Mouse (Mus musculus) spleen, adult 2 months (tissue): ENCODE results near the gene Pde8b. TPM values are rescaled to one million over a fixed set of nuclear protein-coding genes. Genes with fewer than 3 reads are reported as not detected.

ENCODE experiments used
- DNase-seq, 2 experiments: peaks; one replicate each; pipeline versions ENCODE4 v3.0.0 to v3.0.0-alpha.2; 2012 to 2021; ENCODE audit warnings: low spot score in 2 of 2, low read depth in 1 of 2
- H3K27ac ChIP-seq: fragments of 200-500 bp; 2 replicates; pipeline ENCODE4 v1.5.1; 2012; ENCODE audit warnings: low read length, inconsistent platforms; ENCODE audit not compliant: insufficient read depth
- H3K27me3 ChIP-seq: fragments of 200-500 bp; 2 replicates; pipeline ENCODE4 v1.6.1; 2012; ENCODE audit warnings: mild to moderate bottlenecking, moderate library complexity, low read length, inconsistent platforms; ENCODE audit not compliant: control insufficient read depth, insufficient read depth
- H3K36me3 ChIP-seq: fragments of 200-500 bp; 2 replicates; pipeline ENCODE4 v1.6.1; 2012; ENCODE audit warnings: mild to moderate bottlenecking, low read length, inconsistent platforms; ENCODE audit not compliant: control insufficient read depth, insufficient read depth
- H3K4me1 ChIP-seq: fragments of 200-500 bp; 2 replicates; pipeline ENCODE4 v1.6.1; 2011; ENCODE audit warnings: inconsistent platforms; ENCODE audit not compliant: control insufficient read depth, insufficient read depth, insufficient read length
- H3K4me3 ChIP-seq: fragments of 200-500 bp; 2 replicates; pipeline ENCODE4 v1.5.1; 2011; ENCODE audit warnings: mild to moderate bottlenecking, inconsistent platforms; ENCODE audit not compliant: insufficient read depth, insufficient read length; ENCODE audit errors: extremely low read depth
- CTCF ChIP-seq: fragments of 200-500 bp; IDR thresholded peaks from 2 replicates; pipeline ENCODE4 v1.5.1; 2011; ENCODE audit warnings: mild to moderate bottlenecking, inconsistent platforms; ENCODE audit not compliant: insufficient read depth, insufficient read length, insufficient replicate concordance; ENCODE audit errors: extremely low read depth
- POLR2A ChIP-seq: fragments of 200-500 bp; IDR thresholded peaks from 2 replicates; pipeline ENCODE4 v1.6.1; 2011; ENCODE audit warnings: low read depth, low read length, inconsistent platforms
- WGBS: fragments of 180-500 bp; shearing (Covaris S2); methylation state at CpG from one replicate; pipeline ENCODE4 v1.1.7; 2018; 5-methylcytosine and 5-hydroxymethylcytosine counted together
- polyA plus RNA-seq: library from polyadenylated mRNA; depleted of rRNA; stranded (reverse); fragments of >200 nt; gene quantifications from 2 replicates; pipeline ENCODE4 v1.2.3, GENCODE M21; 2012

Pde8b gene
- polyA plus RNA-seq, 1 experiment, result 0.71 TPM

DNA sequence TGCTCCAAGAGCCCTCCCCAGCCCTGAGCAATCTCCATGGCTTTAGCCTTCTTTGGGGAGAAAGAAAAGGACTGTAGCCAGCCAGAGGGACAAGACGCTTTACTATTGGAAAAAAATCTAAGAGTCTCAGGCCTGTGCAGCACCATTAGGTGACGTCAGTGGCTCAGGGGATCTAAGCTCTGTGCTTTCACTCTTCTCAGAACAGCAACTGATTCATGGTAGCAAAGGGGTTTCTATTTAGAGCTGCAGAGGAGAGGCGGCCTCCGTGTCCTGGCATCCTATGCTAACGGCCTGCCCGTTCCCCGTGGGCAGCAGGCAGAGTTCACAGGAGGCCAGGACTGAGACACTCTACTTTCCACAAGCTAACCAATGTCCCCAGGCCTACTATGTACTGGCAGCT, 169.1 kb downstream of the Pde8b start:
- no peak for DNase-seq
- H3K4me3 ChIP-seq, result no peak overlapping the region
- H3K4me1 ChIP-seq, result no peaks in the 10 kb centered on the region
- no peak overlapping the region for H3K27ac ChIP-seq
- no peaks in the 10 kb centered on the region for H3K36me3 ChIP-seq
- TF ChIP-seq POLR2A (no peak), CTCF (no peak)
- 92% methylated on average over 7 of the region's 7 CpGs for WGBS
- H3K27me3 ChIP-seq, result no peaks in the 10 kb centered on the region

DNA sequence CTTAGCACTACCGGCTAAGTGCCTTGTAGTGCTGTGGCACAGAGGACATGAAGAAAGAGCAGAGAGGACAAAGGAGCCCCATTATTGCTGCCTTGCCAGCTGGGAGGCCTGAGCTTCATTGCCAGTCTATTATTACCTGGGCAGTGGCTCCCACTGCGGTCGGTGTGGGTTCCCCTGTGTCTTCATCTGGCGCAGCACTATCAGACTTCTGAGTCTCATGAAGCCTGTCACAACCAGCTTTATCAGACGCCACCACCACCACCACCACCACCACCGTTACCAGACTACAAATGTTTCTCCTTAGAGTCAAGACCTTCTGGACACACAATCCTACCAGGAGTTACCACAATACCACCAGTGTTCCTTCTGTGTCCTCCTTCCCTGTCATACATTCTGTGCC, 171.6 kb downstream of the Pde8b start:
- TF ChIP-seq POLR2A (no peak), CTCF (no peak)
- WGBS, result 84% methylated on average over 6 of the region's 6 CpGs
- H3K27me3 ChIP-seq, result no peaks in the 10 kb centered on the region
- no peak overlapping the region for H3K27ac ChIP-seq
- H3K36me3 ChIP-seq, result no peaks in the 10 kb centered on the region
- DNase-seq, result no peak
- H3K4me3 ChIP-seq, result no peak overlapping the region
- no peaks in the 10 kb centered on the region for H3K4me1 ChIP-seq

DNA sequence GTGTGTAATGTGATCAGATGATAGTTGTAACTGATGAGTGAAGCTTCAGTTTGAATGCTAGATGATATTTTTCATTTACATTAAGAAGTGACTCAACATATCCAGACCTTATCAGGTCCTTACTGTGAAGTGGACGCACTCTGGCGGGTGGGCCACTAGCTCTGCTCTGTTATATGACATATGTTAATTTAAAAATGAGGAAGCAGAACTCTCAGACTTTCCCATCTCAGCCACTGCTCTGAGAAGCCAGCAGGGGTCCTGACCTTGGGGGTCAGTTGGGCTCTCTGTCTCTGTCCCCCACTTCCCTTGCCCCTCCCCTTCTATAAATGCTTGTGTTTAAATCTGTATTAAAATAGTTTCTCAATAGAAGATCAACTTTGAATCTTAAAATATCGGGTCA, 172.4 kb downstream of the Pde8b start:
- DNase-seq, result no peak
- Histone ChIP-seq H3K4me1 (no peaks in the 10 kb centered on the region), H3K4me3 (no peak overlapping the region), H3K36me3 (no peaks in the 10 kb centered on the region), H3K27ac (no peak overlapping the region), H3K27me3 (no peaks in the 10 kb centered on the region)
- no peak for TF ChIP-seq POLR2A
- no peak for TF ChIP-seq CTCF
- 54% methylated on average over 3 of the region's 3 CpGs for WGBS

DNA sequence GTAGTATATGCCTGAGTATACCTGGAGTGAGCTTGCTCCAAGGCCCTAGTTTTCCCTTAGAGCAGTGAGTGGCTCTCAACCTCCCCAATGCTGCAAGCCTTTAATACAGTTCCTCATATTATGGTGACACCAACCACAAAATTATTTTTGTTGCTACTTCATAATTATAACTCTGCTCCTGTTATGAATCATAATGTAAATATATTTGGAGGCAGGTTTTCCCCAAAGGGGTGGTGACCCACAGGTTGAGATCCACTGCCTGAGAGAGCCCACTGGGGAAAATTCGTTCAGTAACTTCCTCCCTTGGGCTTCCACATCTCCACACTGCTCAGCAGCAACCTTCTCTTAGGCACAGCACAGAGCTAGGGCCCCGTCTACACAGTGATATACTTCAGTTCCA, 174.0 kb downstream of the Pde8b start:
- no peak for TF ChIP-seq CTCF
- no peaks in the 10 kb centered on the region for H3K4me1 ChIP-seq
- no peaks in the 10 kb centered on the region for H3K36me3 ChIP-seq
- no peak for DNase-seq
- no peak overlapping the region for H3K27ac ChIP-seq
- WGBS, result 58% methylated on average over 2 of the region's 2 CpGs
- no peak overlapping the region for H3K4me3 ChIP-seq
- no peaks in the 10 kb centered on the region for H3K27me3 ChIP-seq

DNA sequence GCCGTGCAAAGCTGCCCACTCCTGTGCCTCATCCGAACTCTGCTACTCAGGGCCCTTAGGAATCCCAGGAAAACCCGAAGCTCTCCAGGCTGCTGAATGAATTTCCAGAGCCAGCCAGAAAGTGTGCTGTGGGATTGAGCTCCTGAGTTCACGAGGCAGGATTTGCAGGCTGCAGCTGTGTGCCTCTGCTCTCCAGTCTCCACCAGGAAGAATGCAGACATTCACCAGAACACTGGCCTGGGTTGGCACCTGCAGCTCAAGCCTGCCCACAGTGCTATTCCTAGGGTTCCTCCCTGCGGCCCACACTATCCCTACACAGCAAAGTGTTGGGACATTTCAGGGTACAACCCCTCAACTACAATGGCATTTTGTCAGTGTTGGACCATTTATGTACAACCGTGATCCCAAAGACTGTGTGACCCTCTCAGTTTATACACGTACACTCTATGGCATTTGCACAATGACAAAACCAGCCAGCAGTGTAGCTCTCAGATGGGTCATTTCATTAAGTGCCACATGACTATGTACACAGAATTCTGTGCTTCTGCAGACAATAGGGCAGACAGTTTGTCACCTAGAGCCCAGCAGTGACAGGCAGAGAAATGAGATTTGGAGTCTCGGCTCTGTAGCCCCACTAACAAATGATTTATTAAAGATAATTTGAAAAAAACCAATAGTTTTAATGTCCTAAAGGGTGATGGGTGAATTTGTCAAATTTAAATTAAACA, 176.5 kb downstream of the Pde8b start:
- H3K4me3 ChIP-seq, result no peak overlapping the region
- WGBS, result 88% methylated on average over 8 of the region's 8 CpGs
- TF ChIP-seq CTCF (no peak), POLR2A (no peak)

DNA sequence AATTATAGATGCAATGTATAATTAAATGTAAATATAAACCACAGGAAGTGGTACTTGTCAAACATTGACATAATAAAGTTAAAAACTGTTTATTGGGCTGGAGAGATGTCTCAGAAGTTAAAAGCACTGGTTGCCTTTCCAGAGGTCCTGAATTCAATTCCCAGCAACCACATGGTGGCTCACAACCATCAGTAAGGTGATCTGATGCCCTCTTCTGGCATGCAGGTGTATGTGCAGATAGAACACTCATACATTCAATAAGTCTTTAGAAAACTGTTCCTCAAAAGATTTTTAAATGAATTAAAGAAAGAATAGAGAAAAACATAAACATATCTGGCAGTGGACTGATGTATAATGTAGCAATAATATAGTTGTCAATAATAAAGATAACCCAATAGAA, 179.9 kb downstream of the Pde8b start:
- Histone ChIP-seq H3K27ac (no peak overlapping the region), H3K4me3 (no peak overlapping the region), H3K27me3 (no peaks in the 10 kb centered on the region), H3K36me3 (no peaks in the 10 kb centered on the region), H3K4me1 (no peaks in the 10 kb centered on the region)
- TF ChIP-seq CTCF (no peak), POLR2A (no peak)
- no peak for DNase-seq

More for the DNA sequence above, 176.5 kb downstream of the Pde8b start:
- H3K27ac ChIP-seq, result no peak overlapping the region
- H3K27me3 ChIP-seq, result no peaks in the 10 kb centered on the region
- DNase-seq, result no peak
- no peaks in the 10 kb centered on the region for H3K4me1 ChIP-seq
- no peaks in the 10 kb centered on the region for H3K36me3 ChIP-seq

DNA sequence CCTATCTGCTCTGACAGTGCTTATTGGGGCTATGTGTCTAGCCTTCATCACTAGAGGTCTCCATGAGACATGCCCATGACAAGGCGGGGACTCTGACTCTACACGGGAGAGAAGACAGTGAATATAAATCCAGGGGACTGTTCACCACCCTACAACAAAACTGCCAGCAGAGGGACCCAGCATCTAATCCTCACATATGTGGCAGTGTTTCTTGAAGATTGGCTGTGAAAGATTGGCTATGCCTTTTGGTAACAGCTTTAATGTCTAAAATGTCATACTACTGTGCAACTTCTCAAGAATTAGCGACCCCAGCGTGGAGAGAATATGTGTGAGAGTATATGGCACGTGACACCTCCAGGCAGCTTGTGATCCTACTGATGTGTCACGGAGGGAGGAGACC, 182.3 kb downstream of the Pde8b start:
- Histone ChIP-seq H3K4me1 (no peaks in the 10 kb centered on the region), H3K4me3 (no peak overlapping the region), H3K36me3 (no peaks in the 10 kb centered on the region), H3K27me3 (no peaks in the 10 kb centered on the region), H3K27ac (no peak overlapping the region)
- 73% methylated on average over 6 of the region's 6 CpGs for WGBS
- no peak for TF ChIP-seq POLR2A
- DNase-seq, result no peak
